Mouse (Mus musculus) heart, embryonic 14.5 days (tissue): ENCODE measurements around the gene Olfr878. TPM values are rescaled to one million over a fixed set of nuclear protein-coding genes. Genes with fewer than 3 reads are reported as not detected.

Source experiments
- polyA plus RNA-seq: library from polyadenylated mRNA; unstranded; fragments of >200 nt; fragmentation: Nextera tagmentation; extraction: Ambion mirVana; gene quantifications from 2 replicates; pipeline ENCODE4 v1.2.1, GENCODE M21; 2014

Olfr878 gene
- polyA plus RNA-seq, 1 experiment from 2014 or later, result not detected

Other genes with a start within 250 kb of the Olfr878 start
- gene Panx3, start 248.6 kb upstream of the Olfr878 start, polyA plus RNA-seq, result not detected in 2 replicates
- gene Olfr160, start 201.6 kb upstream of the Olfr878 start, polyA plus RNA-seq, result not detected in 2 replicates
- not detected in 2 replicates for gene Olfr874, start 172.7 kb upstream of the Olfr878 start, polyA plus RNA-seq
- not detected in 2 replicates for gene Olfr875, start 146.0 kb upstream of the Olfr878 start, polyA plus RNA-seq
- not detected in 2 replicates for gene Olfr876, start 114.8 kb upstream of the Olfr878 start, polyA plus RNA-seq
- not detected in 2 replicates for gene Olfr877, start 63.6 kb upstream of the Olfr878 start, polyA plus RNA-seq
- gene Olfr145, start 21.1 kb upstream of the Olfr878 start, polyA plus RNA-seq, result not detected in 2 replicates
- not detected in 2 replicates for gene Olfr881, start 74.0 kb downstream of the Olfr878 start, polyA plus RNA-seq
- not detected in 2 replicates for gene Olfr883, start 108.0 kb downstream of the Olfr878 start, polyA plus RNA-seq
- not detected in 2 replicates for gene Olfr884, start 128.7 kb downstream of the Olfr878 start, polyA plus RNA-seq
- gene Olfr885, start 143.5 kb downstream of the Olfr878 start, polyA plus RNA-seq, result not detected in 2 replicates
- not detected in 2 replicates for gene Olfr887, start 166.2 kb downstream of the Olfr878 start, polyA plus RNA-seq
- gene Olfr888, start 190.3 kb downstream of the Olfr878 start, polyA plus RNA-seq, result not detected in 2 replicates
- not detected in 2 replicates for gene Olfr889, start 197.4 kb downstream of the Olfr878 start, polyA plus RNA-seq
- gene Olfr890, start 224.7 kb downstream of the Olfr878 start, polyA plus RNA-seq, result not detected in 2 replicates